Mouse (Mus musculus) MEL (cell line): Measurements from ENCODE around the gene Kcnh8.

Experiments
- CTCF ChIP-seq, 3 experiments: IDR thresholded peaks in 2 of 3; conservative IDR thresholded peaks in 1 of 3; 2 replicates each; pipeline ENCODE4 v1.5.1; 2011 to 2012; ENCODE audit warnings: low read length in 3 of 3, low read depth in 2 of 3, mild to moderate bottlenecking in 2 of 3, improper control_type of control experiment in 1 of 3, inconsistent platforms in 1 of 3, mixed read lengths in 1 of 3, moderate library complexity in 1 of 3; ENCODE audit not compliant: control insufficient read depth in 1 of 3, insufficient read depth in 1 of 3, poor library complexity in 1 of 3, severe bottlenecking in 1 of 3
- ETS1 ChIP-seq: IDR thresholded peaks from 2 replicates; pipeline ENCODE4 v1.6.1; 2012; ENCODE audit warnings: low read depth, mild to moderate bottlenecking, inconsistent platforms, low read length, improper control_type of control experiment, moderate library complexity
- SMC3 ChIP-seq: IDR thresholded peaks from 2 replicates; pipeline ENCODE4 v1.6.1; 2011; ENCODE audit warnings: low read depth, low read length, improper control_type of control experiment
- USF1 ChIP-seq: IDR thresholded peaks from 2 replicates; pipeline ENCODE4 v1.6.1; 2014; ENCODE audit warnings: low read depth, mild to moderate bottlenecking, inconsistent platforms, low read length, improper control_type of control experiment, moderate library complexity
- ZNF384 ChIP-seq: IDR thresholded peaks from 2 replicates; pipeline ENCODE4 v1.6.1; 2012; ENCODE audit warnings: low read depth, mild to moderate bottlenecking, inconsistent platforms, low read length, improper control_type of control experiment

DNA sequence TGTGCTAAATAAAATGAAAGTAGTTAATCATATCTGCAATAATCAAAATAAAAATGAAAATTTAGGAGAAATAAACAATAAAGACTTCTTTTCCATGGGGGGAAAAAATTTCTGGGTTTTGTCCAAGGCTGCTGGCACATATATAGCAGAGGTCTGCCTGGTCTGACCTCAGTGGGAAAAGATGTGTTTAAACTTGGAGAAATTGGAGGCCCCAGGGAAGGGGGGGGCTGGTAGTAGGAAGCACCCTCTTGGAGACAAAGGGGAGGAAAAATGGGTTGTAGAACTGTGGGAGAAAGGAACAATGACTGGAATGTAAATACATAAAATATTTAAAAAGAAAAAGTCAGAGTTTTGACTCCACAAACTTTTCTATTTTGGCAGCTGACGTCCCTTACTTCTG lies 276.5 kb downstream of the Kcnh8 start:
- TF ChIP-seq ETS1: no peak
- TF ChIP-seq SMC3: no peak
- no peak for TF ChIP-seq CTCF (IDR thresholded peaks at IDR 0.05 in 2 of 3, conservative IDR thresholded peaks at IDR 0.05 in 1 of 3; ENCODE audit: control insufficient read depth in 1 of 3, insufficient read depth in 1 of 3, low read depth in 2 of 3, low read length in 3 of 3, poor library complexity in 1 of 3, severe bottlenecking in 1 of 3)
- no peak for TF ChIP-seq USF1
- TF ChIP-seq ZNF384: no peak
